Mouse (Mus musculus): ENCODE measurements around the gene Ppard. TPM values are rescaled to one million over a fixed set of nuclear protein-coding genes. Genes with fewer than 3 reads are reported as not detected.

Ppard gene
- polyA plus RNA-seq, 1 experiment from 2014 or later: 0.66 TPM

DNA sequence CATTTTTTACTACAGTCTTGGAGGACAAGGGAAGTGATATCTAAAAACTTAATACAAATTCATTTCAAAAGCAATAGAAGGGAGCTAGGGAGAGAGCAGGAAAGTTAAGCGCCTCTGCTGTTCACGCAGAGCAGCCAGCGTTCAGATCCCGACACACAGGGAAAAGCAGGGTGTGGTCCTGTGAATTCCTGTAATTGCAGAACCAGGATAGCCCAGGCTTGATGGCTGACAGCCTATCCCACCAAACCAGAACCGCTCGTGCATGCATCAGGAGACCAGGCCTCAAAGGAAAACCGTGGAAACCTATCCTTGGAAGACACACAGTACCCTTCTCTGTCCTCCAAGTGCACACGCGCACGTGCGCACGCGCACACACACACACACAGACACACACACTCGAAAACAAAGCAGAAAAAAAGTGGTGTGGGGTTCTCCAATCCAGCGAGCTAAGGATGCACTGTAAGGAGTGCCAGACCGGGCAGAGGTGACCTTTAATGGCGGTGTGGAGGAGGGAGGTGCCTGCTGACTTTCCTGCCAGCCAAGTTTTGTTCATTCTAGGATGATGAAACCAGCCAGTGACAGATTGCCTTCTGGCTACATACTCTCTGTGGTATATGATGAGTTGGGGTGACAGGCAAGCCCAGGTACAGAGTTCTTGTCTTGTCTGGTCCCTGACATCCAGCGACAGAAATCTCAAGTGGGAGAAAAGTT lies 1.3 kb upstream of the Ppard start:
- Histone ChIP-seq H3K4me2 (ENCODE audit: low read depth, low read length) (no peak overlapping the region), H3K4me1 (ENCODE audit: insufficient read depth) (peaks cover 16% of the 10 kb centered on the region), H3K4me3 (ENCODE audit: low read depth, low read length) (no peak overlapping the region), H3K9me3 (ENCODE audit: low read length) (no peaks in the 10 kb centered on the region), H3K36me3 (replicated peaks; ENCODE audit: insufficient read depth, low read length) (peaks cover 6% of the 10 kb centered on the region; the same call in 1 of the 2 replicates), H3K27ac (ENCODE audit: low read depth) (no peak overlapping the region), H3K27me3 (ENCODE audit: insufficient read depth, low read length) (no peaks in the 10 kb centered on the region), H3K9ac (replicated peaks) (no peak overlapping the region)
- ATAC-seq (no peak), DNase-seq (no peak)
- TF ChIP-seq EP300 (IDR thresholded peaks at IDR 0.05; ENCODE audit: low read depth): no peak
- WGBS (ENCODE audit: insufficient replicate concordance): 81% methylated on average over 18 of the region's 18 CpGs

DNA sequence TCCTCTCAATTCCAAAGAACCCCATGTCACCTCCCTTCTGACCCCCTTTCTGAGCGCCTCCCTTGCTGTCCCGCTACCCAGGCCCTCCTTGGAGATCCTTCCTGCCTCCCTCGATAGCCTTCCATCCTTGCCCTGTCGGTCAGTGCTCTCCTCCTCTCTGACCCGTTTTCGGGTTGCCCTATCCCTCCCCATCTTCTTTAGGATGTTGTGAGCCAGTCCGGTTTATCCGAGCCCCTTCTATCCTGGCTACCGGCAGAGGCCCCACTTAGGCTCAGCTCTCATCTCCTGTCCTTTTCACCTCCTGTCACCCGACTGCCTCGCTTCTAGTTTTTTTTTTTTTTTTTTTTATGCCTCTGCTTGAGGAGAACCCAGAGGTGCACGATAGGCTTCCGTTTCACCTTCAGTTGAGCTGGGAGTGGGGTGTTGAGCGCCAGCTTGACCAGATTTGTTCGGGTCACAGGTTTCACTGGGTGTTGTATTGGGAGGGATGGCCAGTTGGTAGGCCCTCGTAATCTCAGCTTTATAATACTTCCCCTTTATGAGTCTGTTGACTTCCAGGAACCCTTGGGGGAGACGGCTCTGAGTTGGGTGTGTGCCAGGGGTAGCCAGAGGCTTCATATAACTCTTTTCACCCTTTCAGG lies 711 bp downstream of the Ppard start:
- peak; percentile 32 for ATAC-seq

DNA sequence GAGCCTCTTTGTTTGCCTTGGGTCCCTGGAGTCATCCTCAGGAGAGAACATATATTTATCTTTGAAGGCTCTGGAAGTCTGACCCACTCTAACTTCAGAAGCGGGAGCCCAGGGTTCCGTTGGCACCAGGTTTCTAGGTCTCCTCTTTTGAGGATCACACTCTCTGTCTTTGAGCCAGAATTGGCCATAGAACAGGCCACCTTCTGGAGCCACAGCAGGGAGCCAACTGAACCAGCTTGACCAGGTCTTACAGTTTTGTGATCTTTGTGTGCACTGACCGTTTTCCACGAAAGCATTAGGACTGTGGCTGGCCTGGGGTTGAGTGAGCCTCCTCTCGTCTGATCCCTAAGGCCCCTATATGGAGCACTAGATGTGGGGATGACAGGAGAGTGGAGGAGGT lies 2.1 kb downstream of the Ppard start:
- peaks cover 14% of the 10 kb centered on the region for H3K36me3 ChIP-seq (replicated peaks; ENCODE audit: insufficient read depth, low read length)
- H3K4me1 ChIP-seq (ENCODE audit: insufficient read depth): peaks cover 30% of the 10 kb centered on the region
- H3K27ac ChIP-seq (ENCODE audit: low read depth): no peak overlapping the region
- no peak for DNase-seq
- H3K9ac ChIP-seq (replicated peaks): no peak overlapping the region
- H3K27me3 ChIP-seq (ENCODE audit: insufficient read depth, low read length): no peaks in the 10 kb centered on the region
- H3K4me3 ChIP-seq (ENCODE audit: low read depth, low read length): no peak overlapping the region
- WGBS (ENCODE audit: insufficient replicate concordance): 90% methylated on average over 5 of the region's 5 CpGs
- ATAC-seq: no peak
- no peak for TF ChIP-seq EP300 (IDR thresholded peaks at IDR 0.05; ENCODE audit: low read depth)
- TF ChIP-seq CTCF (IDR thresholded peaks at IDR 0.05; ENCODE audit: low read depth): no peak
- no peak overlapping the region for H3K4me2 ChIP-seq (ENCODE audit: low read depth, low read length)
- no peaks in the 10 kb centered on the region for H3K9me3 ChIP-seq (ENCODE audit: low read length)

More for the DNA sequence above, 711 bp downstream of the Ppard start:
- Histone ChIP-seq H3K36me3 (replicated peaks; ENCODE audit: insufficient read depth, low read length) (peaks cover 8% of the 10 kb centered on the region), H3K27ac (ENCODE audit: low read depth) (peak overlapping the region; percentile 91), H3K4me3 (ENCODE audit: low read depth, low read length) (peak overlapping the region; percentile 95), H3K4me1 (ENCODE audit: insufficient read depth) (peaks cover 30% of the 10 kb centered on the region), H3K9me3 (ENCODE audit: low read length) (no peaks in the 10 kb centered on the region), H3K9ac (replicated peaks) (peak overlapping the region; percentile 95), H3K27me3 (ENCODE audit: insufficient read depth, low read length) (no peaks in the 10 kb centered on the region), H3K4me2 (ENCODE audit: low read depth, low read length) (peak overlapping the region; percentile 98)
- TF ChIP-seq CTCF (IDR thresholded peaks at IDR 0.05; ENCODE audit: low read depth) (no peak), EP300 (IDR thresholded peaks at IDR 0.05; ENCODE audit: low read depth) (no peak)
- WGBS (ENCODE audit: insufficient replicate concordance): 5% methylated on average over 16 of the region's 17 CpGs
- peak; percentile 65 for DNase-seq

DNA sequence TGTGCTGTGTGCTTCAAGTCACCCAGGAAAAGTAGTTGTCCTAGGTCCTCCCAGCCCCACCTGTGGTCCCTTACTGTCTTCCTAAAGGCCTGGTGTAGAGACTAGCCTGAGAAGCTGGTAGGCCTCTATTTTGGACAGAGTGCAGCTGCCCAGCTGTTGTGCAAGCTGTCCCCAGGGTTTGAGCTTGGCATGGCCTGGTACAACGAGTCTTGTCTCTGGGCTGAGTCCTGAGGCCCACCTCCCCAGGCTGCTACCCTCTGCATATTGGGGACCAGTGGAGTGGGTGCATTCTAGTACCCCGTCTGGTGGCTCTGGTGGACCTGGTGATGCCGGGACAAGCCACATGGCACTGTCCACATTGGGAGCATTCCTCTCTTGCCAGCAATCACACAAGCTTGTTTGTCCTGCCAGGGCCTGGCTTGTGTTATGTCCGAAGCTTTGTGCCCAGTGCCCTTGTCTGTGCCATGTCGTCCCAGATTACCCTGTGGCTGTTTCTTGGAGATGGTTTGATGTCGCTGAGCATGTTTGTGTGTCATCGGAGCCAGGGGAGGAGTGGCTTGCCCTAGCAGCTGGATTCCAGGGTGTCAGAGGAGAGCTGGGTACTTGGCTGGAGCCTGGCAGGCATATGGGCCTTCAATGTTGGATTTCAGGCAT lies 3.6 kb downstream of the Ppard start:
- no peak overlapping the region for H3K4me3 ChIP-seq (ENCODE audit: low read depth, low read length)
- H3K27ac ChIP-seq (ENCODE audit: low read depth): no peak overlapping the region
- no peaks in the 10 kb centered on the region for H3K9me3 ChIP-seq (ENCODE audit: low read length)
- no peak overlapping the region for H3K9ac ChIP-seq (replicated peaks)
- peaks cover 25% of the 10 kb centered on the region for H3K36me3 ChIP-seq (replicated peaks; ENCODE audit: insufficient read depth, low read length)
- no peak overlapping the region for H3K4me2 ChIP-seq (ENCODE audit: low read depth, low read length)
- peaks cover 30% of the 10 kb centered on the region for H3K4me1 ChIP-seq (ENCODE audit: insufficient read depth)
- no peak for DNase-seq
- no peak for ATAC-seq
- WGBS (ENCODE audit: insufficient replicate concordance): 81% methylated on average over 7 of the region's 7 CpGs
- no peak for TF ChIP-seq EP300 (IDR thresholded peaks at IDR 0.05; ENCODE audit: low read depth)
- TF ChIP-seq CTCF (IDR thresholded peaks at IDR 0.05; ENCODE audit: low read depth): no peak
- no peaks in the 10 kb centered on the region for H3K27me3 ChIP-seq (ENCODE audit: insufficient read depth, low read length)

DNA sequence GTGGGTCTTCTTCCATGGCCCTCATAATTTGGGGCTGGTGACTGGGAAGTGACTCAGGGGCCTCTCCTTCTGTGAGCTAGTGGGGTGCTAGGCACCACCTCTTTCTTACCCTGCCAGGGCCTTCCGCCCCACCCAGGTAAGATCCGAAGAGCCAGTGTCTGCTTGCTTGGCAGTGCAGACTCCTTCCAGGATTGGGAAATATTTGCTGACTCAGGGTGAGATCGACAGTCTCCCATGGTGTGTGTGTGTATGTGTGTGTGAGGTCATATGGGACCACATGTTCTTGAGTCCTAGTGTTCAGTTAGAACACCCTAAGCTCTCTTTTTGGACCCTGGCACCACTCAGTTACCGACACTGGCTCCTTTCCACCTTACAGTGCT lies 4.1 kb downstream of the Ppard start:
- DNase-seq (no peak), ATAC-seq (no peak)
- Histone ChIP-seq H3K36me3 (replicated peaks; ENCODE audit: insufficient read depth, low read length) (peaks cover 25% of the 10 kb centered on the region), H3K27me3 (ENCODE audit: insufficient read depth, low read length) (no peaks in the 10 kb centered on the region), H3K9ac (replicated peaks) (no peak overlapping the region), H3K27ac (ENCODE audit: low read depth) (no peak overlapping the region), H3K9me3 (ENCODE audit: low read length) (no peaks in the 10 kb centered on the region), H3K4me1 (ENCODE audit: insufficient read depth) (peaks cover 30% of the 10 kb centered on the region), H3K4me3 (ENCODE audit: low read depth, low read length) (no peak overlapping the region), H3K4me2 (ENCODE audit: low read depth, low read length) (no peak overlapping the region)
- TF ChIP-seq CTCF (IDR thresholded peaks at IDR 0.05; ENCODE audit: low read depth) (no peak), EP300 (IDR thresholded peaks at IDR 0.05; ENCODE audit: low read depth) (no peak)
- 72% methylated on average over 4 of the region's 4 CpGs for WGBS (ENCODE audit: insufficient replicate concordance)

DNA sequence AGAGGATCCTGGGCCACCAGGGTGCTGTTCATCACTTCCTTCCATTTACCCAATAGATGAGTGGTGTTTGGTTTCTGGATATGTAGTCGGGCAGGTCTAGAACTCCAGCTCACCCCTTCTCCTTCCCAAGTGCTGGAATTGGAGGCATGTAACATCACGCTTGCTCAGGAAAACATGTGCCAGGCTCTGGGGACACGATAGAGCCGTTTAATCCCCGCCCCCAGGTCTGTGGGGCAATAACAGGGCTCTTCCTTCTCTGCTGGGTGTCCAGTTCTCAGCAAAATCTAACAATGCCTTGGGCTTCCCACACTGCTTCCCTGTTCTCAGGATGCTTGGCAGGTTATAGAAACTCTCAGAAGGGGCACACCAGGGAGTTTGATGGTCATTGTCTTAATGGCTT lies 4.9 kb downstream of the Ppard start:
- Histone ChIP-seq H3K9ac (replicated peaks) (no peak overlapping the region), H3K36me3 (replicated peaks; ENCODE audit: insufficient read depth, low read length) (peaks cover 25% of the 10 kb centered on the region), H3K4me1 (ENCODE audit: insufficient read depth) (peaks cover 30% of the 10 kb centered on the region), H3K4me3 (ENCODE audit: low read depth, low read length) (no peak overlapping the region), H3K27ac (ENCODE audit: low read depth) (no peak overlapping the region), H3K4me2 (ENCODE audit: low read depth, low read length) (0 out of 2 replicates have a peak overlapping the region, but pooled peaks have one; percentile 27), H3K27me3 (ENCODE audit: insufficient read depth, low read length) (no peaks in the 10 kb centered on the region), H3K9me3 (ENCODE audit: low read length) (no peaks in the 10 kb centered on the region)
- DNase-seq: no peak
- 51% methylated on average over 5 of the region's 5 CpGs for WGBS (ENCODE audit: insufficient replicate concordance)
- no peak for ATAC-seq
- TF ChIP-seq CTCF (IDR thresholded peaks at IDR 0.05; ENCODE audit: low read depth) (no peak), EP300 (IDR thresholded peaks at IDR 0.05; ENCODE audit: low read depth) (no peak)
